Mouse (Mus musculus) hindlimb bud, embryonic 11.5 days (tissue): ENCODE measurements at regions not wholly inside any gene's neighbourhood (a gene's known extent, or its start where the extent isn't known, plus 50 kb on each side); places are given as distances from the start of the nearest gene placed in this dataset.

Experiments used
- DNase-seq: peaks from one replicate; pipeline ENCODE4 v3.0.0-alpha.2; 2012; ENCODE audit warnings: low read depth, low spot score; ENCODE audit errors: extremely low spot score

GRCm38 (mm10) chr12:119028161-119028560 is 61.9 kb upstream of the Abcb5 start:
- no peak for DNase-seq

GRCm38 (mm10) chr12:119027701-119028100 is 61.5 kb upstream of the Abcb5 start:
- DNase-seq = no peak

GRCm38 (mm10) chr12:119026311-119026710 is 60.1 kb upstream of the Abcb5 start:
- DNase-seq = peak; percentile 20

- DNase-seq = no peak
Observed at GRCm38 (mm10) chr12:119024063-119024462, 57.8 kb upstream of the Abcb5 start.
